Mouse (Mus musculus): Measurements from ENCODE around the gene Gm45785. TPM values are rescaled to one million over a fixed set of nuclear protein-coding genes. Genes with fewer than 3 reads are reported as not detected.

Gm45785 gene
- polyA plus RNA-seq, 1 experiment = not detected

GRCm38 (mm10) chr7:140856785-140857549 lies 836 bp upstream of the Gm45785 start, which contains the start of gene Ric8a:
TSS of gene Ric8a (plus strand) at chr7:140856957.
- Histone ChIP-seq H3K4me3 (ENCODE audit: low read depth, low read length) (peak within 1 kb of the TSS; percentile 84), H3K9me3 (replicated peaks; ENCODE audit: control insufficient read depth, insufficient read depth, low read length, poor library complexity, severe bottlenecking) (no peaks in the 10 kb centered on the region), H3K27me3 (ENCODE audit: control insufficient read depth, insufficient read depth, low read length, poor library complexity, severe bottlenecking) (no peaks in the 10 kb centered on the region), H3K9ac (ENCODE audit: low read depth, poor library complexity, severe bottlenecking) (peak within 1 kb of the TSS; percentile 85), H3K36me3 (ENCODE audit: control insufficient read depth, insufficient read depth, low read length, poor library complexity, severe bottlenecking) (peaks cover 32% of the 10 kb centered on the region), H3K4me1 (ENCODE audit: control insufficient read depth, insufficient read depth, low read length) (peaks cover 3% of the 10 kb centered on the region), H3K27ac (ENCODE audit: insufficient read depth, low read length) (peak within 1 kb of the TSS; percentile 20)
- TF ChIP-seq POLR2A (IDR thresholded peaks at IDR 0.05; ENCODE audit: insufficient read depth, low read length) (no peak), CTCF (IDR thresholded peaks at IDR 0.05; ENCODE audit: low read depth, low read length) (no peak), EP300 (IDR thresholded peaks at IDR 0.05; ENCODE audit: insufficient read depth, low read depth, low read length) (no peak)

- TF ChIP-seq POLR2A (IDR thresholded peaks at IDR 0.05; ENCODE audit: insufficient read depth, low read length) (no peak), CTCF (IDR thresholded peaks at IDR 0.05; ENCODE audit: low read depth, low read length) (no peak), EP300 (IDR thresholded peaks at IDR 0.05; ENCODE audit: insufficient read depth, low read depth, low read length) (no peak)
- H3K4me3 ChIP-seq (ENCODE audit: low read depth, low read length) = peak overlapping the region; percentile 84
- peaks cover 3% of the 10 kb centered on the region for H3K4me1 ChIP-seq (ENCODE audit: control insufficient read depth, insufficient read depth, low read length)
- H3K9ac ChIP-seq (ENCODE audit: low read depth, poor library complexity, severe bottlenecking) = peak overlapping the region; percentile 85
- H3K9me3 ChIP-seq (replicated peaks; ENCODE audit: control insufficient read depth, insufficient read depth, low read length, poor library complexity, severe bottlenecking) = no peaks in the 10 kb centered on the region
- no peaks in the 10 kb centered on the region for H3K27me3 ChIP-seq (ENCODE audit: control insufficient read depth, insufficient read depth, low read length, poor library complexity, severe bottlenecking)
- 0 out of 2 replicates have a peak overlapping the region, but pooled peaks have one; percentile 1 for H3K27ac ChIP-seq (ENCODE audit: insufficient read depth, low read length)
- H3K36me3 ChIP-seq (ENCODE audit: control insufficient read depth, insufficient read depth, low read length, poor library complexity, severe bottlenecking) = peaks cover 16% of the 10 kb centered on the region
These were observed 950 bp downstream of the Gm45785 start for GRCm38 (mm10) chr7:140855181-140855580.

- peaks cover 13% of the 10 kb centered on the region; the same call in 1 of the 2 replicates for H3K36me3 ChIP-seq (ENCODE audit: control insufficient read depth, insufficient read depth, low read length, poor library complexity, severe bottlenecking)
- H3K4me1 ChIP-seq (ENCODE audit: control insufficient read depth, insufficient read depth, low read length) = peaks cover 3% of the 10 kb centered on the region
- no peak overlapping the region for H3K4me3 ChIP-seq (ENCODE audit: low read depth, low read length)
- no peak overlapping the region for H3K9ac ChIP-seq (ENCODE audit: low read depth, poor library complexity, severe bottlenecking)
- TF ChIP-seq EP300 (IDR thresholded peaks at IDR 0.05; ENCODE audit: insufficient read depth, low read depth, low read length) (no peak), POLR2A (IDR thresholded peaks at IDR 0.05; ENCODE audit: insufficient read depth, low read length) (no peak), CTCF (IDR thresholded peaks at IDR 0.05; ENCODE audit: low read depth, low read length) (no peak)
- H3K27ac ChIP-seq (ENCODE audit: insufficient read depth, low read length) = no peak overlapping the region
- H3K27me3 ChIP-seq (ENCODE audit: control insufficient read depth, insufficient read depth, low read length, poor library complexity, severe bottlenecking) = no peaks in the 10 kb centered on the region
- H3K9me3 ChIP-seq (replicated peaks; ENCODE audit: control insufficient read depth, insufficient read depth, low read length, poor library complexity, severe bottlenecking) = no peaks in the 10 kb centered on the region
These were observed 1.6 kb downstream of the Gm45785 start for GRCm38 (mm10) chr7:140854483-140854882.

- H3K27ac ChIP-seq (ENCODE audit: insufficient read depth, low read length) = no peak overlapping the region
- H3K4me1 ChIP-seq (ENCODE audit: control insufficient read depth, insufficient read depth, low read length) = no peaks in the 10 kb centered on the region
- TF ChIP-seq EP300 (IDR thresholded peaks at IDR 0.05; ENCODE audit: insufficient read depth, low read depth, low read length) (no peak), CTCF (IDR thresholded peaks at IDR 0.05; ENCODE audit: low read depth, low read length) (no peak), POLR2A (IDR thresholded peaks at IDR 0.05; ENCODE audit: insufficient read depth, low read length) (no peak)
- H3K36me3 ChIP-seq (ENCODE audit: control insufficient read depth, insufficient read depth, low read length, poor library complexity, severe bottlenecking) = peaks cover 10% of the 10 kb centered on the region; the same call in 1 of the 2 replicates
- no peaks in the 10 kb centered on the region for H3K9me3 ChIP-seq (replicated peaks; ENCODE audit: control insufficient read depth, insufficient read depth, low read length, poor library complexity, severe bottlenecking)
- H3K4me3 ChIP-seq (ENCODE audit: low read depth, low read length) = no peak overlapping the region
- no peak overlapping the region for H3K9ac ChIP-seq (ENCODE audit: low read depth, poor library complexity, severe bottlenecking)
- no peaks in the 10 kb centered on the region for H3K27me3 ChIP-seq (ENCODE audit: control insufficient read depth, insufficient read depth, low read length, poor library complexity, severe bottlenecking)
These were observed 2.7 kb downstream of the Gm45785 start for GRCm38 (mm10) chr7:140853386-140853785.

GRCm38 (mm10) chr7:140851916-140852315 lies 4.2 kb downstream of the Gm45785 start:
- Histone ChIP-seq H3K4me1 (ENCODE audit: control insufficient read depth, insufficient read depth, low read length) (no peaks in the 10 kb centered on the region), H3K9me3 (replicated peaks; ENCODE audit: control insufficient read depth, insufficient read depth, low read length, poor library complexity, severe bottlenecking) (no peaks in the 10 kb centered on the region), H3K27ac (ENCODE audit: insufficient read depth, low read length) (no peak overlapping the region), H3K4me3 (ENCODE audit: low read depth, low read length) (no peak overlapping the region), H3K36me3 (ENCODE audit: control insufficient read depth, insufficient read depth, low read length, poor library complexity, severe bottlenecking) (peaks cover 10% of the 10 kb centered on the region; the same call in 1 of the 2 replicates), H3K9ac (ENCODE audit: low read depth, poor library complexity, severe bottlenecking) (no peak overlapping the region), H3K27me3 (ENCODE audit: control insufficient read depth, insufficient read depth, low read length, poor library complexity, severe bottlenecking) (no peaks in the 10 kb centered on the region)
- no peak for TF ChIP-seq EP300 (IDR thresholded peaks at IDR 0.05; ENCODE audit: insufficient read depth, low read depth, low read length)

GRCm38 (mm10) chr7:140848591-140848990 lies 7.5 kb downstream of the Gm45785 start:
- no peak overlapping the region for H3K27ac ChIP-seq (ENCODE audit: insufficient read depth, low read length)
- no peak overlapping the region for H3K4me3 ChIP-seq (ENCODE audit: low read depth, low read length)
- H3K9me3 ChIP-seq (replicated peaks; ENCODE audit: control insufficient read depth, insufficient read depth, low read length, poor library complexity, severe bottlenecking) = no peaks in the 10 kb centered on the region
- peaks cover 7% of the 10 kb centered on the region for H3K4me1 ChIP-seq (ENCODE audit: control insufficient read depth, insufficient read depth, low read length)
- peaks cover 3% of the 10 kb centered on the region; the same call in 1 of the 2 replicates for H3K36me3 ChIP-seq (ENCODE audit: control insufficient read depth, insufficient read depth, low read length, poor library complexity, severe bottlenecking)
- no peaks in the 10 kb centered on the region for H3K27me3 ChIP-seq (ENCODE audit: control insufficient read depth, insufficient read depth, low read length, poor library complexity, severe bottlenecking)
- no peak for TF ChIP-seq EP300 (IDR thresholded peaks at IDR 0.05; ENCODE audit: insufficient read depth, low read depth, low read length)
- no peak for TF ChIP-seq CTCF (IDR thresholded peaks at IDR 0.05; ENCODE audit: low read depth, low read length)
- TF ChIP-seq POLR2A (IDR thresholded peaks at IDR 0.05; ENCODE audit: insufficient read depth, low read length) = no peak
- H3K9ac ChIP-seq (ENCODE audit: low read depth, poor library complexity, severe bottlenecking) = no peak overlapping the region
